Mouse (Mus musculus): ENCODE data around the gene Grip1. TPM values are rescaled to one million over a fixed set of nuclear protein-coding genes. Genes with fewer than 3 reads are reported as not detected.
A peak's percentile ranks its signal among the peaks of the same experiment; 100 is the strongest.

Grip1 gene
- polyA plus RNA-seq, 1 experiment from 2014 or later = 9.8 TPM

GRCm38 (mm10) chr10:119467976-119468375, 14.3 kb downstream of the Grip1 start:
- Histone ChIP-seq H3K4me2 (ENCODE audit: low read depth, low read length, severe bottlenecking) (no peak overlapping the region), H3K4me1 (replicated peaks; ENCODE audit: control insufficient read depth, insufficient read depth, low read length) (no peaks in the 10 kb centered on the region), H3K27ac (ENCODE audit: low read depth, low read length) (no peak overlapping the region), H3K36me3 (ENCODE audit: control insufficient read depth, insufficient read depth, low read length) (no peaks in the 10 kb centered on the region), H3K9me3 (ENCODE audit: control insufficient read depth, low read length) (no peaks in the 10 kb centered on the region), H3K9ac (ENCODE audit: low read length) (no peak overlapping the region), H3K27me3 (ENCODE audit: control insufficient read depth, insufficient read depth, low read length) (no peaks in the 10 kb centered on the region), H3K4me3 (ENCODE audit: low read depth, low read length) (no peak overlapping the region)
- ATAC-seq (replicated peaks; ENCODE audit: low FRiP score) (no peak), DNase-seq (ENCODE audit: low spot score) (no peak)
- WGBS = 95% methylated on average over 18 of the region's 18 CpGs

- H3K36me3 ChIP-seq (ENCODE audit: control insufficient read depth, insufficient read depth, low read length) = no peaks in the 10 kb centered on the region
- no peak overlapping the region for H3K4me2 ChIP-seq (ENCODE audit: low read depth, low read length, severe bottlenecking)
- no peak overlapping the region for H3K4me3 ChIP-seq (ENCODE audit: low read depth, low read length)
- no peak overlapping the region for H3K9ac ChIP-seq (ENCODE audit: low read length)
- no peak for ATAC-seq (replicated peaks; ENCODE audit: low FRiP score)
- no peaks in the 10 kb centered on the region for H3K27me3 ChIP-seq (ENCODE audit: control insufficient read depth, insufficient read depth, low read length)
- no peaks in the 10 kb centered on the region for H3K4me1 ChIP-seq (replicated peaks; ENCODE audit: control insufficient read depth, insufficient read depth, low read length)
- WGBS = 100% methylated on average over 1 of the region's 1 CpGs
- H3K27ac ChIP-seq (ENCODE audit: low read depth, low read length) = no peak overlapping the region
- no peaks in the 10 kb centered on the region for H3K9me3 ChIP-seq (ENCODE audit: control insufficient read depth, low read length)
- no peak for DNase-seq (ENCODE audit: low spot score)
These were observed 16.5 kb downstream of the Grip1 start for GRCm38 (mm10) chr10:119470096-119470495.

- H3K9ac ChIP-seq (ENCODE audit: low read length) = no peak overlapping the region
- H3K4me2 ChIP-seq (ENCODE audit: low read depth, low read length, severe bottlenecking) = no peak overlapping the region
- H3K36me3 ChIP-seq (ENCODE audit: control insufficient read depth, insufficient read depth, low read length) = no peaks in the 10 kb centered on the region
- no peaks in the 10 kb centered on the region for H3K4me1 ChIP-seq (replicated peaks; ENCODE audit: control insufficient read depth, insufficient read depth, low read length)
- H3K27ac ChIP-seq (ENCODE audit: low read depth, low read length) = no peak overlapping the region
- no peak overlapping the region for H3K4me3 ChIP-seq (ENCODE audit: low read depth, low read length)
- H3K9me3 ChIP-seq (ENCODE audit: control insufficient read depth, low read length) = no peaks in the 10 kb centered on the region
- WGBS = 91% methylated on average over 9 of the region's 9 CpGs
- DNase-seq (ENCODE audit: low spot score) = no peak
- no peak for ATAC-seq (replicated peaks; ENCODE audit: low FRiP score)
- H3K27me3 ChIP-seq (ENCODE audit: control insufficient read depth, insufficient read depth, low read length) = no peaks in the 10 kb centered on the region
These were observed 21.5 kb downstream of the Grip1 start for GRCm38 (mm10) chr10:119475166-119475565.

GRCm38 (mm10) chr10:119477661-119478060, 24.0 kb downstream of the Grip1 start:
- Histone ChIP-seq H3K9ac (ENCODE audit: low read length) (no peak overlapping the region), H3K4me3 (ENCODE audit: low read depth, low read length) (no peak overlapping the region), H3K27me3 (ENCODE audit: control insufficient read depth, insufficient read depth, low read length) (no peaks in the 10 kb centered on the region), H3K4me2 (ENCODE audit: low read depth, low read length, severe bottlenecking) (no peak overlapping the region), H3K4me1 (replicated peaks; ENCODE audit: control insufficient read depth, insufficient read depth, low read length) (no peaks in the 10 kb centered on the region), H3K9me3 (ENCODE audit: control insufficient read depth, low read length) (no peaks in the 10 kb centered on the region), H3K27ac (ENCODE audit: low read depth, low read length) (no peak overlapping the region), H3K36me3 (ENCODE audit: control insufficient read depth, insufficient read depth, low read length) (no peaks in the 10 kb centered on the region)
- DNase-seq (ENCODE audit: low spot score) (no peak), ATAC-seq (replicated peaks; ENCODE audit: low FRiP score) (no peak)
- WGBS = 88% methylated on average over 8 of the region's 8 CpGs

- 65% methylated on average over 17 of the region's 17 CpGs for WGBS
- Histone ChIP-seq H3K9ac (ENCODE audit: low read length) (no peak overlapping the region), H3K4me3 (ENCODE audit: low read depth, low read length) (no peak overlapping the region), H3K27me3 (ENCODE audit: control insufficient read depth, insufficient read depth, low read length) (no peaks in the 10 kb centered on the region), H3K36me3 (ENCODE audit: control insufficient read depth, insufficient read depth, low read length) (no peaks in the 10 kb centered on the region), H3K4me1 (replicated peaks; ENCODE audit: control insufficient read depth, insufficient read depth, low read length) (0 out of 2 replicates have a peak, but pooled peaks cover 5% of the 10 kb centered on the region), H3K4me2 (ENCODE audit: low read depth, low read length, severe bottlenecking) (no peak overlapping the region), H3K9me3 (ENCODE audit: control insufficient read depth, low read length) (no peaks in the 10 kb centered on the region), H3K27ac (ENCODE audit: low read depth, low read length) (no peak overlapping the region)
- DNase-seq (ENCODE audit: low spot score) (no peak), ATAC-seq (replicated peaks; ENCODE audit: low FRiP score) (no peak)
These were observed 29.6 kb downstream of the Grip1 start for GRCm38 (mm10) chr10:119483068-119483705.

GRCm38 (mm10) chr10:119483766-119484165, 30.1 kb downstream of the Grip1 start:
- H3K4me2 ChIP-seq (ENCODE audit: low read depth, low read length, severe bottlenecking) = no peak overlapping the region
- H3K27me3 ChIP-seq (ENCODE audit: control insufficient read depth, insufficient read depth, low read length) = no peaks in the 10 kb centered on the region
- H3K4me1 ChIP-seq (replicated peaks; ENCODE audit: control insufficient read depth, insufficient read depth, low read length) = 0 out of 2 replicates have a peak, but pooled peaks cover 5% of the 10 kb centered on the region
- no peak overlapping the region for H3K27ac ChIP-seq (ENCODE audit: low read depth, low read length)
- H3K9ac ChIP-seq (ENCODE audit: low read length) = no peak overlapping the region
- no peaks in the 10 kb centered on the region for H3K36me3 ChIP-seq (ENCODE audit: control insufficient read depth, insufficient read depth, low read length)
- H3K4me3 ChIP-seq (ENCODE audit: low read depth, low read length) = no peak overlapping the region
- ATAC-seq (replicated peaks; ENCODE audit: low FRiP score) = peak; percentile 36; the same call in 1 of the 2 replicates
- DNase-seq (ENCODE audit: low spot score) = no peak
- no peaks in the 10 kb centered on the region for H3K9me3 ChIP-seq (ENCODE audit: control insufficient read depth, low read length)
- WGBS = 6% methylated on average over 6 of the region's 6 CpGs

GRCm38 (mm10) chr10:119486936-119487335, 33.3 kb downstream of the Grip1 start:
- DNase-seq (ENCODE audit: low spot score) (no peak), ATAC-seq (replicated peaks; ENCODE audit: low FRiP score) (no peak)
- no peaks in the 10 kb centered on the region for H3K27me3 ChIP-seq (ENCODE audit: control insufficient read depth, insufficient read depth, low read length)
- 0 out of 2 replicates have a peak, but pooled peaks cover 5% of the 10 kb centered on the region for H3K4me1 ChIP-seq (replicated peaks; ENCODE audit: control insufficient read depth, insufficient read depth, low read length)
- H3K36me3 ChIP-seq (ENCODE audit: control insufficient read depth, insufficient read depth, low read length) = no peaks in the 10 kb centered on the region
- no peak overlapping the region for H3K27ac ChIP-seq (ENCODE audit: low read depth, low read length)
- no peak overlapping the region for H3K4me3 ChIP-seq (ENCODE audit: low read depth, low read length)
- H3K9me3 ChIP-seq (ENCODE audit: control insufficient read depth, low read length) = no peaks in the 10 kb centered on the region; the same call in 1 of the 2 replicates
- 91% methylated on average over 7 of the region's 7 CpGs for WGBS
- H3K9ac ChIP-seq (ENCODE audit: low read length) = no peak overlapping the region
- H3K4me2 ChIP-seq (ENCODE audit: low read depth, low read length, severe bottlenecking) = no peak overlapping the region

GRCm38 (mm10) chr10:119490831-119491230, 37.2 kb downstream of the Grip1 start:
- WGBS = 95% methylated on average over 18 of the region's 18 CpGs
- no peak overlapping the region for H3K4me3 ChIP-seq (ENCODE audit: low read depth, low read length)
- no peaks in the 10 kb centered on the region for H3K27me3 ChIP-seq (ENCODE audit: control insufficient read depth, insufficient read depth, low read length)
- DNase-seq (ENCODE audit: low spot score) (no peak), ATAC-seq (replicated peaks; ENCODE audit: low FRiP score) (no peak)
- no peaks in the 10 kb centered on the region for H3K4me1 ChIP-seq (replicated peaks; ENCODE audit: control insufficient read depth, insufficient read depth, low read length)
- no peaks in the 10 kb centered on the region for H3K36me3 ChIP-seq (ENCODE audit: control insufficient read depth, insufficient read depth, low read length)
- H3K9ac ChIP-seq (ENCODE audit: low read length) = no peak overlapping the region
- no peak overlapping the region for H3K27ac ChIP-seq (ENCODE audit: low read depth, low read length)
- no peak overlapping the region for H3K4me2 ChIP-seq (ENCODE audit: low read depth, low read length, severe bottlenecking)
- H3K9me3 ChIP-seq (ENCODE audit: control insufficient read depth, low read length) = no peaks in the 10 kb centered on the region; the same call in 1 of the 2 replicates

- H3K27me3 ChIP-seq (ENCODE audit: control insufficient read depth, insufficient read depth, low read length) = no peaks in the 10 kb centered on the region
- H3K36me3 ChIP-seq (ENCODE audit: control insufficient read depth, insufficient read depth, low read length) = no peaks in the 10 kb centered on the region
- H3K4me3 ChIP-seq (ENCODE audit: low read depth, low read length) = no peak overlapping the region
- WGBS = 92% methylated on average over 8 of the region's 8 CpGs
- peaks cover 4% of the 10 kb centered on the region; the same call in 1 of the 2 replicates for H3K9me3 ChIP-seq (ENCODE audit: control insufficient read depth, low read length)
- ATAC-seq (replicated peaks; ENCODE audit: low FRiP score) = no peak
- H3K27ac ChIP-seq (ENCODE audit: low read depth, low read length) = no peak overlapping the region
- no peak overlapping the region for H3K9ac ChIP-seq (ENCODE audit: low read length)
- H3K4me2 ChIP-seq (ENCODE audit: low read depth, low read length, severe bottlenecking) = no peak overlapping the region
- no peak for DNase-seq (ENCODE audit: low spot score)
- no peaks in the 10 kb centered on the region for H3K4me1 ChIP-seq (replicated peaks; ENCODE audit: control insufficient read depth, insufficient read depth, low read length)
These were observed 41.7 kb downstream of the Grip1 start for GRCm38 (mm10) chr10:119495317-119495716.
